Mouse (Mus musculus) hindbrain, embryonic 14.5 days (tissue): ENCODE data around the gene Add3. TPM values are rescaled to one million over a fixed set of nuclear protein-coding genes. Genes with fewer than 3 reads are reported as not detected.
A peak's percentile ranks its signal among the peaks of the same experiment; 100 is the strongest.

Experiments
- ATAC-seq: fragments of 200-750 bp; cut with Nextera tagmentation; 2 replicates; pipeline ENCODE4 v1.8.0; 2017; ENCODE audit warnings: moderate number of reproducible peaks, mild to moderate bottlenecking, moderate TSS enrichment, moderate library complexity; ENCODE audit not compliant: low FRiP score
- DNase-seq: peaks from one replicate; pipeline ENCODE4 v3.0.0-alpha.2; 2015; ENCODE audit warnings: low spot score
- H3K27ac ChIP-seq: fragments of 300-500 bp; sonication (generic); 2 replicates; pipeline ENCODE4 v1.5.1; 2014; ENCODE audit warnings: mild to moderate bottlenecking, moderate library complexity
- H3K27me3 ChIP-seq: fragments of 300-500 bp; sonication (generic); 2 replicates; pipeline ENCODE4 v1.6.1; 2014; ENCODE audit warnings: mild to moderate bottlenecking, low read length, mixed read lengths; ENCODE audit not compliant: control insufficient read depth, insufficient read depth
- H3K36me3 ChIP-seq: fragments of 300-500 bp; sonication (generic); replicated peaks from 2 replicates; pipeline ENCODE4 v1.6.1; 2014; ENCODE audit not compliant: control insufficient read depth, insufficient read depth
- H3K4me1 ChIP-seq: fragments of 300-500 bp; sonication (generic); replicated peaks from 2 replicates; pipeline ENCODE4 v1.6.1; 2014; ENCODE audit warnings: antibody characterized with exemption, low read length, mixed read lengths; ENCODE audit not compliant: control insufficient read depth, insufficient read depth
- H3K4me2 ChIP-seq: fragments of 300-500 bp; sonication (generic); replicated peaks from 2 replicates; pipeline ENCODE4 v1.6.1; 2014; ENCODE audit warnings: mild to moderate bottlenecking, moderate library complexity
- H3K4me3 ChIP-seq: fragments of 300-500 bp; sonication (generic); replicated peaks from 2 replicates; pipeline ENCODE4 v1.5.1; 2014; ENCODE audit warnings: mild to moderate bottlenecking, low read length
- H3K9ac ChIP-seq: fragments of 300-500 bp; sonication (generic); 2 replicates; pipeline ENCODE4 v1.6.1; 2014
- H3K9me3 ChIP-seq: fragments of 300-500 bp; sonication (generic); 2 replicates; pipeline ENCODE4 v1.6.1; 2016; ENCODE audit warnings: low read length; ENCODE audit not compliant: control insufficient read depth
- WGBS: fragments of 180-500 bp; shearing (Covaris S2); extraction: QIAGEN DNeasy Blood & Tissue Kit; methylation state at CpG from one replicate; pipeline ENCODE4 v1.1.7; 2014; 5-methylcytosine and 5-hydroxymethylcytosine counted together
- polyA plus RNA-seq: library from polyadenylated mRNA; unstranded; fragments of >200 nt; fragmentation: Nextera tagmentation; extraction: Ambion mirVana; gene quantifications from 2 replicates; pipeline ENCODE4 v1.2.1, GENCODE M21; 2014

Gene Add3
- polyA plus RNA-seq, 1 experiment from 2014 or later = 43.4 TPM

- Histone ChIP-seq H3K4me1 (peaks cover 22% of the 10 kb centered on the region), H3K36me3 (no peaks in the 10 kb centered on the region), H3K4me2 (peak overlapping the region; percentile 96), H3K9ac (peak overlapping the region; percentile 66), H3K4me3 (peak overlapping the region; percentile 95), H3K9me3 (no peaks in the 10 kb centered on the region), H3K27me3 (no peaks in the 10 kb centered on the region), H3K27ac (peak overlapping the region; percentile 70)
- ATAC-seq (peak; percentile 2; the same call in 1 of the 2 replicates), DNase-seq (no peak)
- under 1% methylated on average over 23 of the region's 23 CpGs for WGBS
These were observed 1.2 kb downstream of the Add3 start for GRCm38 (mm10) chr19:53141251-53142072.

DNA sequence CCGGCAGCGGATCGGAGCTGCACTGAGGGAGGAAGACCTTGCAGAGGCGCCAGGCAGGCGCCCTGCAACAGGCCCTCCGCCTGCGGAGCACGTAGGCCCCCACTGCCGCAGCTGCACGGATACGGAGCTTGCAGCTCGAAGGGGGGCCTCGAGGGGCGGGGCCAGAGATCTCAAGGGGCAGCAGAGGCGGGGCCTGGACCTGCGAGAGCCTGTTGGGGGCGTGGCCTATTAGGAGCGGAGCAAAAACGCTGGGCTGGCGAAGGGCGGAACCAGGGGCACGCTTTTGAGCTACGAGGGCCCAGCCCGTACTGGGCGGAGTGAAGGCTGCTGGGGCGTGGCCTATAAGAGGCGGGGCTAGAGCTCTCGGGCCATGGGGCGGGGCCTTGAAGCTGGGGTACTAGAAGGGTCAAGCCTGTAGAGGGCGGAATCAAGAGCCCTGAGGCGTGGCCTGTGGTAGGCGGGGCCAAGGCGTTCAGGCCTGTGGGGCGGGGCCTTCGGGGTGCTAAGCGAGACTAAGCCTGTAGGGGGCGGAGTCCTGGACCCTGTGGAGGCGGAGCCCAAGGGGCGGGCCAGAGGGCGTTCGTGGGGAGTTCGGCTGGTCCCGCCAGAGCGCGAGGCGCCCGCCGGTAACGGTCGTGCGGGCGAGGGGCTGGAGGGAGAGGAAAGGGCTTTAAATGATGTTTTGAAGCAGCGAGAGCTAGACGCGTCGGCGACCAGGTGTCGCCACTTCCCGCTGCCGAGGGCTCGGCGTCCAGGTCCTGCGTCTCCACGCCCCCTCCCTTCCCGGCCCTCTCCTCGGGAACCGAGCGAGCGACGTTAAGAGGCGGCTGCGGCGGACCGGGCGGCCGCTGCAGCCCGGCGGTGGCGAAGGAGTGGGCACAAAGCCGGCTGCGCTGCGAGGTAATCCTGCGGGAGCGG is 2.2 kb downstream of the Add3 start:
- DNase-seq (peak; percentile 96), ATAC-seq (peak; percentile 95)
- under 1% methylated on average over 58 of the region's 84 CpGs for WGBS
- peaks cover 22% of the 10 kb centered on the region for H3K4me1 ChIP-seq
- H3K4me3 ChIP-seq = peak overlapping the region; percentile 95
- H3K36me3 ChIP-seq = no peaks in the 10 kb centered on the region
- peak overlapping the region; percentile 83 for H3K9ac ChIP-seq
- peak overlapping the region; percentile 70 for H3K27ac ChIP-seq
- no peaks in the 10 kb centered on the region for H3K9me3 ChIP-seq
- no peaks in the 10 kb centered on the region for H3K27me3 ChIP-seq
- peak overlapping the region; percentile 96 for H3K4me2 ChIP-seq

GRCm38 (mm10) chr19:53143108-53143971 is 3.1 kb downstream of the Add3 start:
- 0 out of 2 replicates have a peak, but pooled peaks have one; percentile 9 for ATAC-seq
- Histone ChIP-seq H3K36me3 (no peaks in the 10 kb centered on the region), H3K4me3 (peak overlapping the region; percentile 95), H3K27me3 (no peaks in the 10 kb centered on the region), H3K9ac (peak overlapping the region; percentile 83), H3K4me2 (peak overlapping the region; percentile 96), H3K9me3 (no peaks in the 10 kb centered on the region), H3K27ac (peak overlapping the region; percentile 51), H3K4me1 (peaks cover 22% of the 10 kb centered on the region)
- DNase-seq = no peak
- under 1% methylated on average over 39 of the region's 48 CpGs for WGBS

DNA sequence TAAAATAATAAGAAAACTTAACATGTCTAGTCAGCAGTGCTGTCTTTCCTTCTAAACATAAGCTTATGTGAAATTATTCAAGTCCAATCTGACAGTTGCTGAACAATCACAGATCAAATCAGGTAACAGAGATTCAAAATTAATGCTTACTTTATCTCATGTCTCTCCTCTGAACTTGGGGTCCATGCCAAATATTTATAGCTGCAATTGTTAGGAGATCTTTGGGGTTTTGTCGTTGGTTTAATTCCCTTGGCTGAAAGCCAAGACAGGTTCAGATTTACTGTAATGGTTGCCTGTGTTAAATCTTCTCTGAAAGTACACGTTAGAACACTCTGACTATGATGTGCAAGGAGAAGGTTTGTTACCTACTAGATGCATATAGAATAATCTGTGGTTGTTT is 4.8 kb downstream of the Add3 start:
- 0 out of 2 replicates have a peak overlapping the region, but pooled peaks have one; percentile 1 for H3K4me2 ChIP-seq
- no peak overlapping the region for H3K9ac ChIP-seq
- peaks cover 22% of the 10 kb centered on the region for H3K4me1 ChIP-seq
- no peaks in the 10 kb centered on the region for H3K27me3 ChIP-seq
- DNase-seq (no peak), ATAC-seq (no peak)
- H3K9me3 ChIP-seq = no peaks in the 10 kb centered on the region
- H3K27ac ChIP-seq = no peak overlapping the region
- H3K36me3 ChIP-seq = no peaks in the 10 kb centered on the region
- no peak overlapping the region for H3K4me3 ChIP-seq
- WGBS = 28% methylated on average over 2 of the region's 2 CpGs

- H3K27ac ChIP-seq = no peak overlapping the region
- no peaks in the 10 kb centered on the region for H3K9me3 ChIP-seq
- H3K4me1 ChIP-seq = no peaks in the 10 kb centered on the region
- no peak overlapping the region for H3K4me3 ChIP-seq
- no peaks in the 10 kb centered on the region for H3K27me3 ChIP-seq
- 27% methylated on average over 3 of the region's 3 CpGs for WGBS
- ATAC-seq (no peak), DNase-seq (no peak)
- H3K4me2 ChIP-seq = no peak overlapping the region
- no peak overlapping the region for H3K9ac ChIP-seq
- H3K36me3 ChIP-seq = no peaks in the 10 kb centered on the region
These were observed 9.1 kb downstream of the Add3 start for GRCm38 (mm10) chr19:53149381-53149780.

DNA sequence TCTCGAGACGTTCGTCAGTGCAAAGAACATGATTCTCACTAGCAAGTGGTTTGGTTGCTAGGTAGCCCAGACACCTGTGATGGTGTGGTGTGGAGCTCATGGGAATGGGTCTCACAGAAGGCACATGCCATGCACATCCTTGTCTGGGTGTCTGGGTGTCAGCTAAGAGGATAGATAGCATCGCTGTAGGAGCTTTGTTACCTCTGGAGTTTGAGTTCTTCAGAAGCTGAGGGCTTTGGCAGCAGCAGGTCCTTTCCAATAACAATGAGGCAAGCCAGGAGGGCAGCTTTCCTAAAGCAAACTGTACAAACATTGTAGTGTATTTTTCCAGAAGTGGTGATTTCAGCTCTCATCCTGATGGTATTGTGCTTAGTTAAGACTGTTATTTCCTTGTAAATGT is 12.2 kb downstream of the Add3 start:
- Histone ChIP-seq H3K9me3 (no peaks in the 10 kb centered on the region), H3K27me3 (no peaks in the 10 kb centered on the region), H3K4me3 (no peak overlapping the region), H3K4me1 (no peaks in the 10 kb centered on the region), H3K27ac (no peak overlapping the region), H3K4me2 (no peak overlapping the region), H3K36me3 (no peaks in the 10 kb centered on the region), H3K9ac (no peak overlapping the region)
- DNase-seq = no peak
- WGBS = 87% methylated on average over 4 of the region's 4 CpGs
- ATAC-seq = no peak

- no peaks in the 10 kb centered on the region for H3K36me3 ChIP-seq
- no peak for ATAC-seq
- no peaks in the 10 kb centered on the region for H3K4me1 ChIP-seq
- H3K27me3 ChIP-seq = no peaks in the 10 kb centered on the region
- H3K9ac ChIP-seq = no peak overlapping the region
- DNase-seq = no peak
- H3K9me3 ChIP-seq = no peaks in the 10 kb centered on the region
- no peak overlapping the region for H3K4me2 ChIP-seq
- no peak overlapping the region for H3K4me3 ChIP-seq
- 88% methylated on average over 4 of the region's 4 CpGs for WGBS
- H3K27ac ChIP-seq = no peak overlapping the region
These were observed 12.9 kb downstream of the Add3 start for GRCm38 (mm10) chr19:53153096-53153495.

DNA sequence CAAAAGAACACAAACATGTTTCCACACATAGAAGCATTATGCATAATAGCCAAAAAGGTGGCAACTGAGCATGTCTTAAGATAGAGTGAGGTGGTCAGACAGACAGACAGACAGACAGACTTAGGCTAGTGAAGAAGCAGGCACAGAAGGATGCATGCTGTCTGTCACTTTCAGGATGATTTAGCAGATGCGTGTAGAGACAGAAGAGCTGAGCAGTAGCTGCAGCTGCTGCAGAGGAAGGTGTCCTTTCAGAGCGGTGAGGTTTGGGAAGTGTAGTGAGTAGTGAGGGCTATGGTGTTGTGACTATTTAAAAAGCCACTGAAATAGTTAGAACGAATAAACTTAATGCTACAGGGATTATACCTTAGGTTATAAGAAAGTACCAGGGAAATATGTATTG is 13.9 kb downstream of the Add3 start:
- Histone ChIP-seq H3K9me3 (no peaks in the 10 kb centered on the region), H3K27me3 (no peaks in the 10 kb centered on the region), H3K4me3 (no peak overlapping the region), H3K36me3 (no peaks in the 10 kb centered on the region), H3K27ac (no peak overlapping the region), H3K4me2 (no peak overlapping the region), H3K9ac (no peak overlapping the region), H3K4me1 (no peaks in the 10 kb centered on the region)
- ATAC-seq (no peak), DNase-seq (no peak)
- WGBS = 90% methylated on average over 3 of the region's 3 CpGs
